Mouse (Mus musculus) liver, embryonic 11.5 days (tissue): ENCODE measurements around the gene Lgr6. TPM values are rescaled to one million over a fixed set of nuclear protein-coding genes. Genes with fewer than 3 reads are reported as not detected.
A peak's percentile ranks its signal among the peaks of the same experiment; 100 is the strongest.

Source experiments
- ATAC-seq: fragments of 200-750 bp; cut with Nextera tagmentation; replicated peaks from 2 replicates; pipeline ENCODE4 v1.8.0; 2017; ENCODE audit warnings: moderate number of reproducible peaks, mild to moderate bottlenecking, moderate TSS enrichment, moderate library complexity; ENCODE audit not compliant: low FRiP score
- DNase-seq: peaks from one replicate; pipeline ENCODE4 v3.0.0-alpha.2; 2017; ENCODE audit warnings: low spot score
- H3K27ac ChIP-seq: fragments of 300-500 bp; sonication (generic); 2 replicates; pipeline ENCODE4 v1.5.1; 2014; ENCODE audit warnings: mild to moderate bottlenecking, low read depth, low read length, control low read depth
- H3K27me3 ChIP-seq: fragments of 300-500 bp; sonication (generic); replicated peaks from 2 replicates; pipeline ENCODE4 v1.6.1; 2014; ENCODE audit warnings: low read length, mixed read lengths; ENCODE audit not compliant: control insufficient read depth, insufficient read depth
- H3K36me3 ChIP-seq: fragments of 300-500 bp; sonication (generic); 2 replicates; pipeline ENCODE4 v1.6.1; 2014; ENCODE audit warnings: mild to moderate bottlenecking, low read length, moderate library complexity, mixed read lengths; ENCODE audit not compliant: control insufficient read depth, insufficient read depth
- H3K4me1 ChIP-seq: fragments of 300-500 bp; sonication (generic); replicated peaks from 2 replicates; pipeline ENCODE4 v1.6.1; 2014; ENCODE audit warnings: low read length, mixed read lengths; ENCODE audit not compliant: control insufficient read depth, insufficient read depth
- H3K4me2 ChIP-seq: fragments of 300-500 bp; sonication (generic); 2 replicates; pipeline ENCODE4 v1.6.1; 2014; ENCODE audit warnings: mild to moderate bottlenecking, control low read depth, moderate library complexity
- H3K4me3 ChIP-seq: fragments of 300-500 bp; sonication (generic); 2 replicates; pipeline ENCODE4 v1.5.1; 2014; ENCODE audit warnings: low read depth, low read length, control low read depth
- H3K9ac ChIP-seq: fragments of 300-500 bp; sonication (generic); 2 replicates; pipeline ENCODE4 v1.6.1; 2014; ENCODE audit warnings: low read depth, low read length, control low read depth
- H3K9me3 ChIP-seq: fragments of 300-500 bp; sonication (generic); 2 replicates; pipeline ENCODE4 v1.6.1; 2016; ENCODE audit warnings: low read length, inconsistent platforms, mixed read lengths; ENCODE audit not compliant: control insufficient read depth
- WGBS: fragments of 180-500 bp; shearing (Covaris S2); extraction: QIAGEN DNeasy Blood & Tissue Kit; methylation state at CpG from one replicate; pipeline ENCODE4 v1.1.7; 2014; 5-methylcytosine and 5-hydroxymethylcytosine counted together
- polyA plus RNA-seq: library from polyadenylated mRNA; unstranded; fragments of >200 nt; fragmentation: Nextera tagmentation; extraction: Ambion mirVana; gene quantifications from 2 replicates; pipeline ENCODE4 v1.2.1, GENCODE M21; 2014

The Lgr6 gene
- polyA plus RNA-seq, 1 experiment from 2014 or later, result 0.48 TPM

GRCm38 (mm10) chr1:134965430-134965829 lies 139.6 kb downstream of the Lgr6 start:
- no peak overlapping the region for H3K4me2 ChIP-seq
- no peak overlapping the region for H3K27ac ChIP-seq
- no peaks in the 10 kb centered on the region for H3K27me3 ChIP-seq
- no peak overlapping the region for H3K4me3 ChIP-seq
- H3K9me3 ChIP-seq, result no peaks in the 10 kb centered on the region
- peaks cover 22% of the 10 kb centered on the region for H3K36me3 ChIP-seq
- H3K9ac ChIP-seq, result no peak overlapping the region
- H3K4me1 ChIP-seq, result peaks cover 8% of the 10 kb centered on the region
- ATAC-seq (no peak), DNase-seq (no peak)
- WGBS, result 90% methylated on average over 2 of the region's 2 CpGs

GRCm38 (mm10) chr1:134962821-134963220 lies 142.3 kb downstream of the Lgr6 start:
- H3K4me3 ChIP-seq, result peak overlapping the region; percentile 79
- H3K36me3 ChIP-seq, result peaks cover 11% of the 10 kb centered on the region; the same call in 1 of the 2 replicates
- WGBS, result 3% methylated on average over 11 of the region's 11 CpGs
- no peaks in the 10 kb centered on the region for H3K27me3 ChIP-seq
- ATAC-seq (peak; percentile 73), DNase-seq (no peak)
- no peaks in the 10 kb centered on the region for H3K9me3 ChIP-seq
- H3K9ac ChIP-seq, result peak overlapping the region; percentile 85
- H3K4me1 ChIP-seq, result peaks cover 8% of the 10 kb centered on the region
- peak overlapping the region; percentile 52; the same call in 1 of the 2 replicates for H3K27ac ChIP-seq
- H3K4me2 ChIP-seq, result peak overlapping the region; percentile 92

GRCm38 (mm10) chr1:134962053-134962803 lies 142.8 kb downstream of the Lgr6 start, which contains the start of gene Ube2t:
Ube2t (plus strand) TSS chr1:134962565.
- 0 out of 2 replicates have a peak, but pooled peaks cover 7% of the 10 kb centered on the region for H3K36me3 ChIP-seq
- peaks cover 8% of the 10 kb centered on the region for H3K4me1 ChIP-seq
- peak within 1 kb of the TSS; percentile 52; the same call in 1 of the 2 replicates for H3K27ac ChIP-seq
- peak; percentile 95 for DNase-seq
- peak within 1 kb of the TSS; percentile 92 for H3K4me2 ChIP-seq
- no peaks in the 10 kb centered on the region for H3K27me3 ChIP-seq
- H3K9me3 ChIP-seq, result no peaks in the 10 kb centered on the region
- ATAC-seq, result peak; percentile 100
- H3K4me3 ChIP-seq, result peak within 1 kb of the TSS; percentile 79
- H3K9ac ChIP-seq, result peak within 1 kb of the TSS; percentile 85
- WGBS, result 2% methylated on average over 50 of the region's 50 CpGs

GRCm38 (mm10) chr1:134960634-134961033 lies 144.4 kb downstream of the Lgr6 start:
- 59% methylated on average over 7 of the region's 7 CpGs for WGBS
- no peak for DNase-seq

GRCm38 (mm10) chr1:134955637-134956176 lies 149.4 kb downstream of the Lgr6 start, which contains the start of gene Ppp1r12b:
Ppp1r12b (minus strand) TSS chr1:134955942.
- Histone ChIP-seq H3K4me3 (peak within 1 kb of the TSS; percentile 86), H3K27me3 (no peaks in the 10 kb centered on the region), H3K9ac (peak within 1 kb of the TSS; percentile 89), H3K27ac (peak within 1 kb of the TSS; percentile 81), H3K36me3 (no peaks in the 10 kb centered on the region), H3K4me2 (peak within 1 kb of the TSS; percentile 87), H3K4me1 (no peaks in the 10 kb centered on the region), H3K9me3 (no peaks in the 10 kb centered on the region)
- ATAC-seq (peak; percentile 99), DNase-seq (peak; percentile 89)
- under 1% methylated on average over 39 of the region's 39 CpGs for WGBS

More at GRCm38 (mm10) chr1:134960634-134961033, 144.4 kb downstream of the Lgr6 start:
- H3K9me3 ChIP-seq, result no peaks in the 10 kb centered on the region
- no peak overlapping the region for H3K4me3 ChIP-seq
- H3K4me1 ChIP-seq, result peaks cover 8% of the 10 kb centered on the region
- 0 out of 2 replicates have a peak, but pooled peaks cover 3% of the 10 kb centered on the region for H3K36me3 ChIP-seq
- peak overlapping the region; percentile 92; the same call in 1 of the 2 replicates for H3K4me2 ChIP-seq
- no peak overlapping the region for H3K9ac ChIP-seq
- no peak for ATAC-seq
- no peaks in the 10 kb centered on the region for H3K27me3 ChIP-seq
- no peak overlapping the region for H3K27ac ChIP-seq

GRCm38 (mm10) chr1:134955050-134955636 lies 149.9 kb downstream of the Lgr6 start:
- Histone ChIP-seq H3K36me3 (no peaks in the 10 kb centered on the region), H3K9ac (peak overlapping the region; percentile 89), H3K27me3 (no peaks in the 10 kb centered on the region), H3K27ac (peak overlapping the region; percentile 81), H3K4me3 (peak overlapping the region; percentile 86), H3K9me3 (no peaks in the 10 kb centered on the region), H3K4me2 (peak overlapping the region; percentile 87), H3K4me1 (no peaks in the 10 kb centered on the region)
- peak; percentile 16; the same call in 1 of the 2 replicates for ATAC-seq
- WGBS, result 5% methylated on average over 16 of the region's 16 CpGs
- DNase-seq, result no peak

- Histone ChIP-seq H3K9ac (no peak overlapping the region), H3K4me2 (no peak overlapping the region), H3K36me3 (no peaks in the 10 kb centered on the region), H3K4me1 (no peaks in the 10 kb centered on the region), H3K9me3 (no peaks in the 10 kb centered on the region), H3K27ac (no peak overlapping the region), H3K27me3 (no peaks in the 10 kb centered on the region), H3K4me3 (no peak overlapping the region)
- WGBS, result 91% methylated on average over 3 of the region's 3 CpGs
- ATAC-seq (no peak), DNase-seq (no peak)
These were observed 155.1 kb downstream of the Lgr6 start for GRCm38 (mm10) chr1:134949946-134950345.

- ATAC-seq, result no peak
- 88% methylated on average over 7 of the region's 7 CpGs for WGBS
These were observed 157.5 kb downstream of the Lgr6 start for GRCm38 (mm10) chr1:134947590-134947989.

More at GRCm38 (mm10) chr1:134947590-134947989, 157.5 kb downstream of the Lgr6 start:
- Histone ChIP-seq H3K4me3 (no peak overlapping the region), H3K36me3 (no peaks in the 10 kb centered on the region), H3K4me2 (no peak overlapping the region), H3K9ac (no peak overlapping the region), H3K27ac (no peak overlapping the region), H3K4me1 (no peaks in the 10 kb centered on the region), H3K9me3 (no peaks in the 10 kb centered on the region), H3K27me3 (no peaks in the 10 kb centered on the region)
- DNase-seq, result no peak
